Mouse (Mus musculus): ENCODE measurements around the gene Syne4.

- TF ChIP-seq CTCF (IDR thresholded peaks at IDR 0.05; ENCODE audit: control insufficient read depth, insufficient read depth, insufficient read length) (no peak), MYOG (IDR thresholded peaks at IDR 0.05; ENCODE audit: control insufficient read depth, extremely low read depth, insufficient read length) (no peak), USF1 (IDR thresholded peaks at IDR 0.05; ENCODE audit: low read depth) (no peak)
These were observed 18.1 kb downstream of the Syne4 start for GRCm38 (mm10) chr7:30332622-30333259.

All from C2C12 (cell line).